In the genomic region with DNA sequence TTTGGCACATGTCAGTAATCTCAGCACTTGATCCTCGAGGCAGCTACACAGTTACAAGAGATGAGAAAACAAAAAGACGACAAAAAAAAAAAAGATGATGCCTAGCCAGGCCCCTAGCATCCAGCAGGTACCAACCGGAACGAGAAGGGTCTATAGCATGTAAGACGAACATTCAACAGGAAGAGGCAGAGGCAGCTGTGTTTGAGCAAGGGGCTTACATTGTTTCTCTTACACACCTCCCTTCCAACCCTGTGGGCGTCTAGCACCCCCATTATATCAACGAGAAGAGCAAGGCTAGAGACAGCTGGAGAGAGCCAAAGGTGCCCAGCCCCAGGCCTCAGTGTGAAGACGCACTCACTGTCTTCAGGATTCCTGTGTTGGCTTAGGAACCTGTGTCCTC, we compare ENCODE assay signal across 1 mouse cellular context.
TF ChIP-seq lines count a peak whose summit lies in the region.

No protein-coding gene starts in this region.

TF ChIP-seq in CH12.LX, 34 proteins besides CTCF, POLR2A, EP300 and RAD21:
- 0 out of 2 replicates have a peak, but pooled peaks have one; percentile 8 for TF ChIP-seq MAX (IDR thresholded peaks at IDR 0.05; ENCODE audit: low read length)
- peak; percentile 71 for TF ChIP-seq SIN3A (IDR thresholded peaks at IDR 0.05; ENCODE audit: low read length)
- TF ChIP-seq MEF2A (IDR thresholded peaks at IDR 0.05; ENCODE audit: borderline replicate concordance, low read depth, low read length): no peak
- 0 out of 2 replicates have a peak, but pooled peaks have one; percentile 37 for TF ChIP-seq ZNF384 (IDR thresholded peaks at IDR 0.05; ENCODE audit: low read depth, low read length)
- no peak for TF ChIP-seq MXI1 (IDR thresholded peaks at IDR 0.05; ENCODE audit: low read depth, low read length)
- no peak for TF ChIP-seq POLR2AphosphoS2 (IDR thresholded peaks at IDR 0.05; ENCODE audit: low read depth, low read length)
- no peak for TF ChIP-seq E2F4 (IDR thresholded peaks at IDR 0.05; ENCODE audit: insufficient replicate concordance, low read depth, low read length)
- TF ChIP-seq MAFK (IDR thresholded peaks at IDR 0.05; ENCODE audit: insufficient replicate concordance, low read length): no peak
- no peak for TF ChIP-seq BHLHE40 (IDR thresholded peaks at IDR 0.05; ENCODE audit: low read depth, low read length)
